Mouse (Mus musculus): ENCODE results near the gene 1110008P14Rik. TPM values are rescaled to one million over a fixed set of nuclear protein-coding genes. Genes with fewer than 3 reads are reported as not detected.

1110008P14Rik gene
- total and polyA plus RNA-seq, 3 experiments = 26.5 to 61.9 (median 61.4) TPM

- TF ChIP-seq GATA1 (IDR thresholded peaks at IDR 0.05; ENCODE audit: borderline replicate concordance, low read length) (no peak), TAL1 (conservative IDR thresholded peaks at IDR 0.05; ENCODE audit: low read depth, low read length) (no peak), POLR2AphosphoS5 (IDR thresholded peaks at IDR 0.05; ENCODE audit: insufficient replicate concordance, low read depth, low read length) (no peak), CTCF (IDR thresholded peaks at IDR 0.05; ENCODE audit: low read depth, low read length) (no peak), GATA2 (IDR thresholded peaks at IDR 0.05; ENCODE audit: borderline replicate concordance, low read depth, low read length) (no peak)
- Histone ChIP-seq H3K36me3 (replicated peaks) (peaks cover 45% of the 10 kb centered on the region), H3K4me1 (ENCODE audit: insufficient read depth, low read depth, low read length) (no peaks in the 10 kb centered on the region), H3K4me3 (ENCODE audit: low read depth, low read length) (no peak overlapping the region), H3K27me3 (ENCODE audit: insufficient read depth, low read length) (peaks cover 4% of the 10 kb centered on the region; the same call in 1 of the 2 replicates), H3K9me3 (replicated peaks) (peaks cover 10% of the 10 kb centered on the region)
- DNase-seq (ENCODE audit: low spot score) (no peak), ATAC-seq (ENCODE audit: extremely low read depth, insufficient number of reproducible peaks, low FRiP score, poor library complexity, severe bottlenecking) (no peak)
Observed at GRCm38 (mm10) chr2:32412742-32413531, 31.2 kb upstream of the 1110008P14Rik start.

- ATAC-seq (ENCODE audit: extremely low read depth, insufficient number of reproducible peaks, low FRiP score, poor library complexity, severe bottlenecking) = no peak
- peaks cover 30% of the 10 kb centered on the region for H3K36me3 ChIP-seq (replicated peaks)
Observed at GRCm38 (mm10) chr2:32411407-32411806, 29.7 kb upstream of the 1110008P14Rik start.

GRCm38 (mm10) chr2:32408429-32409424, 27.0 kb upstream of the 1110008P14Rik start:
- TF ChIP-seq GATA1 (IDR thresholded peaks at IDR 0.05; ENCODE audit: borderline replicate concordance, low read length) (no peak), GATA2 (IDR thresholded peaks at IDR 0.05; ENCODE audit: borderline replicate concordance, low read depth, low read length) (no peak), TAL1 (conservative IDR thresholded peaks at IDR 0.05; ENCODE audit: low read depth, low read length) (no peak), POLR2AphosphoS5 (IDR thresholded peaks at IDR 0.05; ENCODE audit: insufficient replicate concordance, low read depth, low read length) (no peak), CTCF (IDR thresholded peaks at IDR 0.05; ENCODE audit: low read depth, low read length) (no peak)
- Histone ChIP-seq H3K9me3 (replicated peaks) (peaks cover 16% of the 10 kb centered on the region), H3K36me3 (replicated peaks) (peaks cover 12% of the 10 kb centered on the region), H3K4me3 (ENCODE audit: low read depth, low read length) (no peak overlapping the region), H3K4me1 (ENCODE audit: insufficient read depth, low read depth, low read length) (no peaks in the 10 kb centered on the region), H3K27me3 (ENCODE audit: insufficient read depth, low read length) (peaks cover 6% of the 10 kb centered on the region; the same call in 1 of the 2 replicates)
- ATAC-seq (ENCODE audit: extremely low read depth, insufficient number of reproducible peaks, low FRiP score, poor library complexity, severe bottlenecking) = no peak
- no peak for DNase-seq (ENCODE audit: low spot score)

More at GRCm38 (mm10) chr2:32411407-32411806, 29.7 kb upstream of the 1110008P14Rik start:
- H3K4me1 ChIP-seq (ENCODE audit: insufficient read depth, low read depth, low read length) = no peaks in the 10 kb centered on the region
- H3K9me3 ChIP-seq (replicated peaks) = peaks cover 16% of the 10 kb centered on the region
- TF ChIP-seq GATA1 (IDR thresholded peaks at IDR 0.05; ENCODE audit: borderline replicate concordance, low read length) (no peak), POLR2AphosphoS5 (IDR thresholded peaks at IDR 0.05; ENCODE audit: insufficient replicate concordance, low read depth, low read length) (no peak), CTCF (IDR thresholded peaks at IDR 0.05; ENCODE audit: low read depth, low read length) (no peak), TAL1 (conservative IDR thresholded peaks at IDR 0.05; ENCODE audit: low read depth, low read length) (no peak), GATA2 (IDR thresholded peaks at IDR 0.05; ENCODE audit: borderline replicate concordance, low read depth, low read length) (no peak)
- peaks cover 4% of the 10 kb centered on the region; the same call in 1 of the 2 replicates for H3K27me3 ChIP-seq (ENCODE audit: insufficient read depth, low read length)
- no peak overlapping the region for H3K4me3 ChIP-seq (ENCODE audit: low read depth, low read length)
- no peak for DNase-seq (ENCODE audit: low spot score)

- TF ChIP-seq TAL1 (conservative IDR thresholded peaks at IDR 0.05; ENCODE audit: low read depth, low read length) (no peak), POLR2AphosphoS5 (IDR thresholded peaks at IDR 0.05; ENCODE audit: insufficient replicate concordance, low read depth, low read length) (no peak), GATA2 (IDR thresholded peaks at IDR 0.05; ENCODE audit: borderline replicate concordance, low read depth, low read length) (no peak), CTCF (IDR thresholded peaks at IDR 0.05; ENCODE audit: low read depth, low read length) (no peak), GATA1 (IDR thresholded peaks at IDR 0.05; ENCODE audit: borderline replicate concordance, low read length) (no peak)
- Histone ChIP-seq H3K4me3 (ENCODE audit: low read depth, low read length) (no peak overlapping the region), H3K9me3 (replicated peaks) (peaks cover 16% of the 10 kb centered on the region), H3K27me3 (ENCODE audit: insufficient read depth, low read length) (peaks cover 6% of the 10 kb centered on the region; the same call in 1 of the 2 replicates), H3K36me3 (replicated peaks) (peaks cover 22% of the 10 kb centered on the region), H3K4me1 (ENCODE audit: insufficient read depth, low read depth, low read length) (no peaks in the 10 kb centered on the region)
- ATAC-seq (ENCODE audit: extremely low read depth, insufficient number of reproducible peaks, low FRiP score, poor library complexity, severe bottlenecking) (no peak), DNase-seq (ENCODE audit: low spot score) (no peak)
Observed at GRCm38 (mm10) chr2:32407144-32407824, 25.5 kb upstream of the 1110008P14Rik start.

GRCm38 (mm10) chr2:32404663-32405062, 22.9 kb upstream of the 1110008P14Rik start:
- H3K27me3 ChIP-seq (ENCODE audit: insufficient read depth, low read length) = peaks cover 6% of the 10 kb centered on the region; the same call in 1 of the 2 replicates
- TF ChIP-seq CTCF (IDR thresholded peaks at IDR 0.05; ENCODE audit: low read depth, low read length) = peak; percentile 99
- no peak for TF ChIP-seq GATA1 (IDR thresholded peaks at IDR 0.05; ENCODE audit: borderline replicate concordance, low read length)
- H3K9me3 ChIP-seq (replicated peaks) = peaks cover 16% of the 10 kb centered on the region
- H3K4me3 ChIP-seq (ENCODE audit: low read depth, low read length) = no peak overlapping the region
- H3K36me3 ChIP-seq (replicated peaks) = peaks cover 49% of the 10 kb centered on the region
- H3K4me1 ChIP-seq (ENCODE audit: insufficient read depth, low read depth, low read length) = peaks cover 10% of the 10 kb centered on the region; the same call in 1 of the 2 replicates
- ATAC-seq (ENCODE audit: extremely low read depth, insufficient number of reproducible peaks, low FRiP score, poor library complexity, severe bottlenecking) = no peak
- DNase-seq (ENCODE audit: low spot score) = peak; percentile 59

All from G1E (cell line).